Mouse (Mus musculus): ENCODE data around the gene Cntfr. TPM values are rescaled to one million over a fixed set of nuclear protein-coding genes. Genes with fewer than 3 reads are reported as not detected.

Gene Cntfr
- polyA plus RNA-seq, 1 experiment from 2014 or later = 19.0 TPM

DNA sequence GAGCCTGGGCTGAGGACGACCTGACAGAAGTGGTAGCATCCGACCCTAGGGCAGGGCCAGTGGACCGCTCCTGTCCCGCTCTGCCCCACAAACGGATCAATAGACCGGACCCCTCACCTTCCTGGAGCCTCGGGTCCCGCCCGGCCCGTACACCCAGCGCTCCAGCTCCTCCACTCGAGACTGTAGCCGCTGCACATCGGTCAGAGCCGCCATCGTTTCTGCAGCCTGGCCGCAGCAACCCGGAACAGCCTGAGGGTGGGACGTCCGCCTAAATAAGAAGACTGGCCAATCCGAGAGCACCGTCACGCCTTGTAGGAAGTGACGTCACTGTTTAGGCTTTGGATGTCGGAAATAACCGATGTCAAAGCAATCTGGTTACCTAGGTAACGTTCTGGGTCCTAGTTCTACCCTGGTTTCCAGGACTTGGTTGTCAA lies 26.0 kb upstream of the Cntfr start, which contains the start of gene Dctn3:
TSS of gene Dctn3 (minus strand) at position 253 of the 434 bp plus-strand sequence.
- Histone ChIP-seq H3K36me3 (peaks cover 23% of the 10 kb centered on the region), H3K27me3 (peaks cover 45% of the 10 kb centered on the region), H3K4me3 (replicated peaks) (peak within 1 kb of the TSS; percentile 91), H3K4me2 (replicated peaks) (peak within 1 kb of the TSS; percentile 72), H3K9me3 (replicated peaks) (no peaks in the 10 kb centered on the region), H3K9ac (peak within 1 kb of the TSS; percentile 89), H3K4me1 (peaks cover 23% of the 10 kb centered on the region), H3K27ac (replicated peaks) (no peak within 1 kb of the TSS)
- peak; percentile 91 for ATAC-seq (ENCODE audit: insufficient number of reproducible peaks, low FRiP score, low TSS enrichment, low read depth)
- WGBS = under 1% methylated on average over 27 of the region's 27 CpGs

GRCm38 (mm10) chr4:41716834-41717233 lies 19.9 kb upstream of the Cntfr start:
- Histone ChIP-seq H3K9me3 (replicated peaks) (no peaks in the 10 kb centered on the region), H3K4me1 (peaks cover 42% of the 10 kb centered on the region), H3K27ac (replicated peaks) (peak overlapping the region; percentile 8; the same call in 1 of the 2 replicates), H3K9ac (no peak overlapping the region), H3K36me3 (peaks cover 38% of the 10 kb centered on the region), H3K4me3 (replicated peaks) (no peak overlapping the region), H3K4me2 (replicated peaks) (no peak overlapping the region), H3K27me3 (no peaks in the 10 kb centered on the region)
- WGBS = 34% methylated on average over 6 of the region's 6 CpGs
- no peak for ATAC-seq (ENCODE audit: insufficient number of reproducible peaks, low FRiP score, low TSS enrichment, low read depth)

DNA sequence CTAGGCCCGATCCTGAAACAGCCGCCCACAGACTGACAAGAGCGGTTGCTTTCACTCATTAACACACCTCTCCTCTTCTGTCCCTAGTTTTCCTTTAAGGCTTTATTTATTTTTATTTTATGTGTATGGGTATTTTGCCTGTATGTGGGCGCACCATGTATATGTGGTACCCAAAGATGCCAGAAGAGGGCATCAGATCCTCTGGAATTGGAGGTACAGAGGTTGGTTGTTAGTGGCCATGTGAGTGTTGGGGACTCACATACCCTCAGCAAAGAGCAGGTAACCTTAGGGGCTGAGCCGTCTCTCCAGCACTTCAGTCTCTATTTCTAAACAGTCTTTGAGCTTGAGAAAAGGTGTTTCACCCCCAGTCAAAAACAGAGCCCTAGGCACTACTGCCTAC lies 18.7 kb upstream of the Cntfr start:
- Histone ChIP-seq H3K4me1 (peaks cover 45% of the 10 kb centered on the region), H3K4me2 (replicated peaks) (no peak overlapping the region), H3K27ac (replicated peaks) (no peak overlapping the region), H3K9ac (no peak overlapping the region), H3K36me3 (peaks cover 36% of the 10 kb centered on the region), H3K27me3 (no peaks in the 10 kb centered on the region), H3K9me3 (replicated peaks) (no peaks in the 10 kb centered on the region), H3K4me3 (replicated peaks) (no peak overlapping the region)
- ATAC-seq (ENCODE audit: insufficient number of reproducible peaks, low FRiP score, low TSS enrichment, low read depth) = no peak
- 91% methylated on average over 5 of the region's 5 CpGs for WGBS

- H3K4me3 ChIP-seq (replicated peaks) = no peak overlapping the region
- H3K4me2 ChIP-seq (replicated peaks) = no peak overlapping the region
- no peaks in the 10 kb centered on the region for H3K27me3 ChIP-seq
- no peak overlapping the region for H3K9ac ChIP-seq
- peaks cover 35% of the 10 kb centered on the region for H3K36me3 ChIP-seq
- H3K4me1 ChIP-seq = peaks cover 45% of the 10 kb centered on the region
- H3K27ac ChIP-seq (replicated peaks) = no peak overlapping the region
- no peak; the same call in 1 of the 2 replicates for ATAC-seq (ENCODE audit: insufficient number of reproducible peaks, low FRiP score, low TSS enrichment, low read depth)
- WGBS = 74% methylated on average over 8 of the region's 8 CpGs
- no peaks in the 10 kb centered on the region for H3K9me3 ChIP-seq (replicated peaks)
These were observed 18.2 kb upstream of the Cntfr start for GRCm38 (mm10) chr4:41715082-41715481.

DNA sequence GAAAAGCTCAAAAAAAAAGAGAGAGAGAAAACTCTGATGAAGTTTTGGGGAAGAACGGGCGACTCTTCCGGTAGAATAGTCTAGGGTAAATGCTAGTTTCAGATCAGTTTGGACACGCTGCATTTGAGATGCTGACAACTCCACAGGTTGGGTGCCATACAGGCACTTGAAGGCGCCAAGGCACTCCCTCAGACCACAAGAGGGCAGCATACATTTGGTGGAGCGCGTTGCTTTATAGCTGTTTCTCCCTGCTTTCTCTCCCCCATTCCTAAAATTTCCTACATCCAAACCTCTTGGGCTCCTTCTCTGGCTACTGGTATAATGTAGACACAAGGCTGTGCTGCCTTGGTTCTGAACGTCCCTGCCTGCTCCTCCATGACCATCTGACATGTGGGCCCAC lies 17.4 kb upstream of the Cntfr start:
- H3K4me1 ChIP-seq = peaks cover 45% of the 10 kb centered on the region
- peak overlapping the region; percentile 81 for H3K4me3 ChIP-seq (replicated peaks)
- H3K27ac ChIP-seq (replicated peaks) = no peak overlapping the region
- WGBS = 9% methylated on average over 8 of the region's 8 CpGs
- H3K9me3 ChIP-seq (replicated peaks) = no peaks in the 10 kb centered on the region
- peak overlapping the region; percentile 92 for H3K4me2 ChIP-seq (replicated peaks)
- H3K9ac ChIP-seq = no peak overlapping the region
- ATAC-seq (ENCODE audit: insufficient number of reproducible peaks, low FRiP score, low TSS enrichment, low read depth) = no peak
- H3K36me3 ChIP-seq = peaks cover 29% of the 10 kb centered on the region
- no peaks in the 10 kb centered on the region for H3K27me3 ChIP-seq

- H3K9ac ChIP-seq = peak within 1 kb of the TSS; percentile 96
- H3K4me2 ChIP-seq (replicated peaks) = peak within 1 kb of the TSS; percentile 92
- peaks cover 20% of the 10 kb centered on the region; the same call in 1 of the 2 replicates for H3K36me3 ChIP-seq
- ATAC-seq (ENCODE audit: insufficient number of reproducible peaks, low FRiP score, low TSS enrichment, low read depth) = peak; percentile 26; the same call in 1 of the 2 replicates
- peak within 1 kb of the TSS; percentile 69 for H3K27ac ChIP-seq (replicated peaks)
- H3K27me3 ChIP-seq = no peaks in the 10 kb centered on the region
- H3K9me3 ChIP-seq (replicated peaks) = no peaks in the 10 kb centered on the region
- H3K4me3 ChIP-seq (replicated peaks) = peak within 1 kb of the TSS; percentile 81
- H3K4me1 ChIP-seq = peaks cover 45% of the 10 kb centered on the region
- WGBS = 0% methylated on average over 61 of the region's 61 CpGs
These were observed 16.5 kb upstream of the Cntfr start, which contains the start of gene Rpp25l for GRCm38 (mm10) chr4:41713197-41714067. Gene Rpp25l, minus strand, starts transcription at chr4:41713534.

GRCm38 (mm10) chr4:41712421-41713196 lies 15.7 kb upstream of the Cntfr start:
- no peak for ATAC-seq (ENCODE audit: insufficient number of reproducible peaks, low FRiP score, low TSS enrichment, low read depth)
- whole genome bisulfite sequencing = 34% methylated on average over 31 of the region's 31 CpGs
- H3K9ac ChIP-seq = peak overlapping the region; percentile 96
- H3K27me3 ChIP-seq = no peaks in the 10 kb centered on the region
- peaks cover 52% of the 10 kb centered on the region for H3K4me1 ChIP-seq
- peak overlapping the region; percentile 81 for H3K4me3 ChIP-seq (replicated peaks)
- H3K36me3 ChIP-seq = peaks cover 12% of the 10 kb centered on the region; the same call in 1 of the 2 replicates
- H3K4me2 ChIP-seq (replicated peaks) = peak overlapping the region; percentile 92
- H3K27ac ChIP-seq (replicated peaks) = peak overlapping the region; percentile 69
- H3K9me3 ChIP-seq (replicated peaks) = no peaks in the 10 kb centered on the region

GRCm38 (mm10) chr4:41711705-41712375 lies 15.0 kb upstream of the Cntfr start:
- peaks cover 4% of the 10 kb centered on the region; the same call in 1 of the 2 replicates for H3K36me3 ChIP-seq
- H3K9ac ChIP-seq = peak overlapping the region; percentile 96
- peak overlapping the region; percentile 81 for H3K4me3 ChIP-seq (replicated peaks)
- peaks cover 51% of the 10 kb centered on the region for H3K4me1 ChIP-seq
- peak overlapping the region; percentile 92 for H3K4me2 ChIP-seq (replicated peaks)
- no peaks in the 10 kb centered on the region for H3K9me3 ChIP-seq (replicated peaks)
- ATAC-seq (ENCODE audit: insufficient number of reproducible peaks, low FRiP score, low TSS enrichment, low read depth) = no peak
- WGBS = 56% methylated on average over 16 of the region's 16 CpGs
- no peak overlapping the region; the same call in 1 of the 2 replicates for H3K27ac ChIP-seq (replicated peaks)
- H3K27me3 ChIP-seq = no peaks in the 10 kb centered on the region

GRCm38 (mm10) chr4:41710229-41710628 lies 13.3 kb upstream of the Cntfr start:
- 66% methylated on average over 4 of the region's 4 CpGs for WGBS
- peaks cover 9% of the 10 kb centered on the region; the same call in 1 of the 2 replicates for H3K27me3 ChIP-seq
- ATAC-seq (ENCODE audit: insufficient number of reproducible peaks, low FRiP score, low TSS enrichment, low read depth) = no peak
- H3K27ac ChIP-seq (replicated peaks) = no peak overlapping the region
- no peak overlapping the region for H3K9ac ChIP-seq
- H3K4me3 ChIP-seq (replicated peaks) = no peak overlapping the region
- H3K4me1 ChIP-seq = peaks cover 58% of the 10 kb centered on the region
- H3K36me3 ChIP-seq = no peaks in the 10 kb centered on the region
- no peaks in the 10 kb centered on the region for H3K9me3 ChIP-seq (replicated peaks)
- no peak overlapping the region for H3K4me2 ChIP-seq (replicated peaks)

GRCm38 (mm10) chr4:41708192-41708745 lies 11.4 kb upstream of the Cntfr start:
- peaks cover 60% of the 10 kb centered on the region for H3K4me1 ChIP-seq

More at GRCm38 (mm10) chr4:41708192-41708745, 11.4 kb upstream of the Cntfr start:
- ATAC-seq (ENCODE audit: insufficient number of reproducible peaks, low FRiP score, low TSS enrichment, low read depth) = no peak
- no peaks in the 10 kb centered on the region for H3K9me3 ChIP-seq (replicated peaks)
- no peak overlapping the region for H3K9ac ChIP-seq
- no peak overlapping the region for H3K4me3 ChIP-seq (replicated peaks)
- WGBS = 29% methylated on average over 8 of the region's 8 CpGs
- H3K27me3 ChIP-seq = peaks cover 10% of the 10 kb centered on the region; the same call in 1 of the 2 replicates
- no peak overlapping the region for H3K27ac ChIP-seq (replicated peaks)
- H3K36me3 ChIP-seq = no peaks in the 10 kb centered on the region
- no peak overlapping the region for H3K4me2 ChIP-seq (replicated peaks)
